Mouse (Mus musculus) kidney, adult 8-10 months (tissue): ENCODE results near the gene Nek5.

Experiments
- DNase-seq, 2 experiments: peaks; one replicate each; pipeline ENCODE4 v3.0.0; 2022

Gene Nek5

DNA sequence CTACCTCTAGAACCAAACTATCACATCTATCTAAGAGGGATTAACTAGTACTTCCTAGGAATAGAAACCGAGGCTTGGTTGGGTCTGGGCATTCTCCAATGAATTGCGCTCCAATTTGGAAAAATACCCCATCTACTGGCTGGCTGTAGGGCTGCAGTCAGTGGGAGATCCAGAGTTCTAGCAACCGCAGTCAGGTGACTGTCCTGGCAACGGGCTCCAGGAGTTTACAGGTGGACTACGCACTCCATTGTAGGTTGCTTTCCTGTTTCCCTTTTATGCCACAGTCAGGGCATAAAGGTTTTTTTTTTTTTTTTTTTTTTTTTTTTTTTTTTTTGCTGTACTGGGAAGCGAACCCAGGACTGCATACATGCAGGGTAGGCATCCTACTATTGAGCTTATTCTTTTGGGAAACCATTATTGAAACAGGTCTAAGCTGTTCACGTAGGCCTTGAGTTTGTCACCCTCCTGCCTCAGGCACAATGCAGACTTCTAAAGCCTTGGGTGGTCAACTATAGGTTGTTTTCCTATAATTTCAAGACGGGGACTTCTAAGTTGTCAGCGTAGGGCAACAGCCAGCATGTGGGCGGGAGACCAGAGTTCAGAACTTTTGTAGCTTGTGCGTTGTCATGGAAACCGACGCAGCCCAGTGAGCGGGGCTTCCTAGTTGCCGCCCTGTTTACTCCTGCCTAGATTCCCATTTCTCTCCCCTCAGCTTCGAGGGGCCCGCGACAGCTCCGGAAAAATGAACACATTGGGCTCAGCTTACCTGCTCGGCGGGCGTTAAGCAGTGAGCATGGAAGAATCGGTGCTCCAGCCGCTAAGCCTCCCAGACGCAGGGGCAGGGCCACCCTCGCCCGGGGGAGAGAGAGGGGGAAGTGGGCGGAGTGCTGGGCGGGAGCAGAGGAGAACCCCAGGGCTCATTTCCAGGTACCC is at the start of gene Nek5:
TSS of gene Nek5 (minus strand) at position 834 of the 933 bp plus-strand sequence.
- peak; percentile 50 to 61 for DNase-seq

DNA sequence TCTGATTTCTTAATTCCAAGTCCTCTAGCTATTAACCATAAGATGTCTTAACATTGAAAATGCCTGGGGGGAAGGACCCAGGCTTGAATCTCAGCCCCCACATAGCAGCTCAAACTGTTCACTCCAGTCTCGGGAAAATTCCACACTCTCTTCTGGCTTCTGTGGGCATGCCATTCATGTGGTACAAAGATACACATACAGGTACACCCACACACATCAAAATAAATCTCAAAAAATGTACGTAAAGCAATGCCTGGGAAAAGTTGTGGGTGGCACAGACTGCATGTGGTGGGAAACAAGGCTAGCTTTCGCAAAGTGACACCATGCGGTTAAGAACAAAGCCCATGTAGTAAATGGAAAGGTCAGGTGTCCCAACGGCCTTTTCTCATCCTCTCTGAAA is 44.3 kb upstream of the Nek5 start:
- no peak for DNase-seq

DNA sequence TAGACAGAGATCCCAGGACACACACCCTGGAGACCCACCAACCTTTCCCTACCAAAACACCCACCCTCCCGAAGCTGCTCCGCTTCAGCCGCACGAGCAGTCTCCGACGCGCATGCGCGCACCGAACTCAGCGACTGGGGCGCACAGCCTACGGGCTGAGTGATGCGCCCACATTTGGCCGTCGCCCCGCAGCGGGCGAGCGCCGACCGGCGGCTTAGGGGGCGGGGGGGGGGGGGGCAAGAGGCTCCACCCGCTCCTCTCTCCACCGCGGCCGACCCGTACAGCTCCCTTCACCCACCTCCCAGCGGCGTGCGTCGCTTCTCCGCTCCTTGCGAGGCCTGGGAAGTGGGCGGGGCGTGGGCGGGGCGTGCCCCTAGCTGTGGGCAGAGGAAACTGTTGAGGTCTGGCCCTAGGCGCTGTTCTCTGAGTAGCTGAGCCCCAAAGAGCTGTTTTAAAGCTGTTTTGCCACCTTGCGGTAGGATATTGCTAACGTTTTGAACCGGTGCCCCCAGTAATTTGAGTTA is 41.3 kb upstream of the Nek5 start, which contains the start of gene Nek3:
TSS of gene Nek3 (minus strand) at position 356 of the 524 bp plus-strand sequence.
- DNase-seq, result peak; percentile 64 to 78

DNA sequence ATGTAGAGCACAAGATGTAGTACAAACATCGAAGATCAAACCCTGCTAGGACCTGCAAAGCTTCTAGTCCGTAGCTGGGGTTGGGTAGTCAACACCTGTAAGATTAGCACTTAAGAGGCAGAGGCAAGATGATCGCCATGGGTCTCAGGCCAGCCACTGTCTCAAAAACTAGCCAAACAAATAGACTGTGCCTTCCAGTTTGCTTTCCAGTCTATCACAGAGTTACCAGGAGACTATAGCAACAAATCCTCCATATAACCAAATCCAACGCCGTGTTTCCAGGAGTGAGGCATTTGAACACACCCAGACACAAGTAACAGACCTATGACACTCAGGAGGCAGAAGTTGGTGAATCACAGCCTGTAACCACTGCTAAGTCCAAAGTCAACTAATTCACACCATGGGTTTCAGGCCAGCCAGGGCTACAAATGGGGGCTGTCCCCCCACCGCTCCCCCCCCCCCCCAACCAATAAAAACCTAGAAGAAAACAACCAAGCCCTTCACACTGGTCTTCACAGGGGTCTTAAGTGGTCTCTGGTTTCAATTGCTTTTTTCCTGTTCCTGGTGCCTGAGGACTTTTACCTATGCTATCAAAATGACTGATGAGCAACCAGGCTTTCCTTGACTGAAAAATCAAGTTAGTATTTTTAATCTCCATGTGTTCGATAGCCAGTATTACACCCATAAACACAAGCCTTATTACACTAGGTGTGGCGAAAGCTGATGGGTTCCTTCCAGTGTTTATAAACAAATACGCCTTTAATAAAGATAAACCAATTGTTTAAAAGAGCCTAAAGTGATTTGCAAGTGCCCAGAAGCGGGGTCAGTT is 40.6 kb upstream of the Nek5 start:
- DNase-seq, result no peak

DNA sequence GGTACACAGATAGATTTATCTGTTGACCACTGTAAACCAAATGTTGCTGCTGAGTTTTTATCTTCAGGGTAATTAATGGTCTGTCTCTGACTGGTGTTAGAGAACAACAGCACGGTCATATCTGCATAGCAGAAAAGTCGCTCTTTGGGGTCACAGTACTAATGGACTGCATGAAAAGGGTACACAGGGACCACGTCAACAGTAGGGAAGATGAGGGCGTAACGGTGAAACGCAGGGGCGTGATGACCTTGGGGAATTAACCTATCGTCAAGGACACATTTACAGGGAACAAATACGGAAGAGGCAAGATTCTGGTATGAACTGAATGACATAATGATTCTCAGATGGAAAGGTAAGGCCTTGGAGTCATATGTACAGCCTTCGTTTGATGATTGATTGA is 39.6 kb upstream of the Nek5 start:
- no peak for DNase-seq

DNA sequence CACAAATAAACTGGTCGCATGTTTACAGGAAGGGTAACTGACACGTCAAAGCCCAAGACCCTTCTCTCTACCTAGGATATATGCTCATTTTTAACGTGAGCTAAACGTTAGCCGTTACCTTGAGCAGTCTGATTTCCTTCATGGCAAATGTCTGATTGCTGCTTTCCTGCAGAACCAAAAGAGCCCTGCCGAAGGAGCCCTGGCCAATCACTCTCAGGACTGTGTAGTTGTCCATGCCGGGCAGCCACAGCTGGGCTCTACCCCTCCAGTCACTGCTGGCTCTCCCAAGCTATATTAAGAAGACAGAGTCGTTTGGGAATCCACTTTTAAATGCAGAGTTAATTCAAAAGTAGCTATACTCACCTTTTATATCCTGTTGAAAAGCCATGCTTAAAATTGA is 37.4 kb upstream of the Nek5 start:
- no peak for DNase-seq

DNA sequence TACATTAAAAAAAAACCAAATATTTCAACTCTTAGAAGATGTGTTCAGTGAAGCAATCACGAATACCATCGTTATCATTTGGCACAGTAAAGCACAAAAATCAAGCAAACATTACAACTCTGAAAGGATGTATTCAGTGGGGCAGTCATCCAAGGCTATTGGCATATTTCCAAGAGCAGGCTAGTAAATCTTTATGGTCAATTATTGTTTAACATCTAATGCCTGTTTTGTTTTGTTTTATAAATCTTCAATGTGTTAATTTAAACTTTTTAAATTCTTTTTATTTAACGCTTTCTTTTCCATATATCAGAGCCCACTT is 25.5 kb upstream of the Nek5 start:
- DNase-seq, result no peak

DNA sequence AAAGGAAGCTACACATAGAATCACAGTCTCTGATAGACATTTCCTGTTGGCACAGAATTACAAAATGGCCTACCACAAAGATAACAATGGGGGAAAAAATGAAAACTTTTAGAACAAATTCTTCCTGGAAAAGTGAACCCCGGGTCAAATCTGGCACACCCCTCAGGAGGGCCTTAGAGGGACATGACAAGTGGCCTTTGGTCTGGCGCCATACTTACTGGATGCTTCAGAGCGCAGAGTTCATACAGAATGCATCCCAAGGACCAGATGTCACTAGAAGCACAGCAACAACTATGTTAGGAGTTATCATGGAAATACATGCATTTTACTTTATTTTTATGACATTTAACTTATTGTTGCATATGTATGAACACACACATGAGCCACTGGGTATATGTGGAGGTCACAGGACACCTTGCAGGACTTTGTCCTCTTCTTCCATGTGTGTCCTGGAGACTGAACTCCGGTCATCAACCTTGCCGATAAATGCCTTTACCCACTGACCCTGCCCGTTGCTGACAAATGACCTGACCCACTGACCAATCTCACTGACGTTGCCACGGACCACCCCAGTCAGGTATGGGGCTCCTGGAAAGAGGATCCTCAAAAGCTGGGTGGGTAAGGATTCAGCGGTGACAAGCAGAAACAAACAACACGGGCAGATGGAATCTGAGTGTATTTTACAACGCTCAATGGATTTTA is 24.9 kb upstream of the Nek5 start:
- no peak for DNase-seq

DNA sequence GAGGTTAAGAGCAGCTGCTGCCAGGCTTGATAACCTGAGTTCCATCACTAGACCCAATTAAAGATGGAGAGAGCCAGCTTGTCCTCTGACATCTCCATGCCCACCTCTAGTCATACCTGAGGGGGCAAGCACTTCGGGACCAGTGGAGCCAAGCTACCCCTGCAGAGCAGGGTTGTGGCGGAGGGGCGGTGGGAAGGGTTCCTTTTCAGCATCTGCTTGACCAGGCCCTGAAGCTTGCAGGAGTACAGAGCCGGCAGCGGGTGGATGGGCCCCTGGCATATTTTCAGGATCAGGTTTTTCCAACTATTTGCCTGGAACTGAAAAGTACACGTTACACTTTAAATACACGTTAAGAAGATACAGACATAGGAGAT is 23.5 kb upstream of the Nek5 start:
- no peak for DNase-seq

DNA sequence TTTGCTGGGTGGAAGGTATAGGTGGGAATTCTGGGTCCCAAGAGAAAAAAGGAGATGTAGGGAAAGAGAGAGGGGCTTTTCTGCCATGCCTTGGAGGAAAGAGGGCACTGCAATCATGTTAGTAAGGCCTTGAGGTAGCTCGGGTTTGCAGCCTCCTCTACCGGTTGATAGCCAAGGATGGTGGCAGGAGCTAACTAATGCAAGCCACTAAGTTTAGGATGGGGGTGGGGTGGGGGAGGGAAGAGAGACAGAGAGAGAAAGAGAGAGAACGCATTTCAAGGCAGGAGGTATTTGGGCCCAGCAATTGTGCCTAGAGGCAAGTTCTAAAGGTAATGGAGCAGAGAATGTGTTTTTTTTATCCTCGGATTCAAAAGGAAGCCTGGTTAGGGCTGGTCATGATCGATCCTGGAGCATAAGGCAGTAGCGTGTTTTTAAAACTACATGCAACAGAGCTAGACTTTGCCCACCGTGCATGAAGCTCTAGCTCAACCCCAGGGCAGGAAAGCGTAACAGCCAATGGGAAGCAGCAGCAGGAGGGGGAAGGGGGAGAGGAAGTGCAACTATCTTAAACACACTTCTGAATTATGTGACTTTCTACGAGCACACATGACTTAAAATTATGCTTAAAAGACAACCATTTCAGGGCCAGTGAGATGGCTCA is 23.0 kb upstream of the Nek5 start:
- DNase-seq, result no peak

DNA sequence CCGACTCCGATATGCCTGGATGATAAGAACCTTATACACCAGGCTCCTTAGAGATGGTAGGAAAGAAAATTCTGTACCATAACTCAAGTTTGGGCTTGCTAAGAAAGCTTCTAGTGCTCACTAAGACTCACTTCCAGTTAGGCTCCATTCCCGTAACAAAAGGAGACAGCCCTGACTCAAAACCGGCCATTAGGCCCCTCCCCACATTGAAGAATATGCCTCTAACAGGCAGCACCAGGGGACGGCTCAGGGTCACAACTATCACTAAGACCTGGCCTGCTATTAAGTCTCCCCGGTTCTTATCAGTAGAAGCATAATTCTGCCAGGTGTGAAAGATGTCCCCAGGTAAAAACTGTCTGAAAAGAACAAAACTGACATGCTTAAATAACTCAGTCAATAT is 21.0 kb upstream of the Nek5 start:
- DNase-seq, result no peak

DNA sequence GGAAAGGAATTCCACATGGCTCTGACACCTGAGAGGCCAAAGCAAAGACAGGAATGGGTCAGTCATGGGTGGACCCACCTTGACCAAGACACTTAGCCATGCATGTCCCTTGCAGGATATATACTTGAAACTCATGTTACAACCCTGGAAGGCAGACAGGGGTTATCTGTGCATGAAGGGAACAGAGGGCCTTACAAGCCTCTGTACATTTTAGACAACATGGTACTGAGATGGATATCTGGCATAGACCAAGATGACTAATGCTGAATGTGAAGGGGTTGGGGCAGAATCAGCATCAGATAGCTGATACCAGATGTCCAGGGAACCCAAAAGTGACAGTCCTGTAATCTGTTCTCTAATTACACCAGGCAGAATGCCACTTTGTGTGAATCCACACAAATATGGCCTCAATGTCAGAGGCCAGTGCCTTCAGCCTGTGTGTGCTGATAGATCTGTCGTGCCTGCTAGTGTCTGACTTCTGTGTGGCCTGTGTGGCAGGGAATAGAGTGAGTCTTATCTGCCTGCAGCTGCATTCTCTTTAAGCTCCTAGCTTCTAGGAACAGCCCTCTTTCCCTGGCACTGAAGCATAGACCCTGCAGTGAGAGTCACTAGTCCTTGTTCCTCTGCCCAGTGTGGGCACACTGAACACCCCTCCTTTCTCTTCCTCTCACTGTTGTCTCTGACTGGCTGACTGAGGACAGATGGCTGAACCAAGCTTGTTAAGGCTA is 19.1 kb upstream of the Nek5 start:
- no peak for DNase-seq

DNA sequence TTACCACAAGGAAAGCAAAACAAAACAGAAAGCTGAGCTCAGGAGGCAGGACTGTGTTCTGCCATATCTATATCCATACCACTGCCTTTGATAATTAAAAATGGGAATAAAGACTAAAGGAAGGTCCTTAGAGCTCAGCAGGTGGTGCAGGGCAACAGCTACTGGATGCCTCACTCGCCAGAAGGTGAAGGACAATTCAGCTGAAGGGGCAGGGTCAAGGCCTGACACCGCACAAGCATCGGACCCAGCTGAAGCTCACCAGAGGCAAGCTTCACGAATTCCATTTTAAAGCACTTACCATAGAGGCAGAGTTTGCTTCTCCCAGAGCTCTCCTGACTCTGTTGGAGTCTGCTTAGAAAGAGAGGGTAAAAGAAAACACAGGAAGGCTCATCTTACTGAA is 17.7 kb upstream of the Nek5 start:
- DNase-seq, result no peak

DNA sequence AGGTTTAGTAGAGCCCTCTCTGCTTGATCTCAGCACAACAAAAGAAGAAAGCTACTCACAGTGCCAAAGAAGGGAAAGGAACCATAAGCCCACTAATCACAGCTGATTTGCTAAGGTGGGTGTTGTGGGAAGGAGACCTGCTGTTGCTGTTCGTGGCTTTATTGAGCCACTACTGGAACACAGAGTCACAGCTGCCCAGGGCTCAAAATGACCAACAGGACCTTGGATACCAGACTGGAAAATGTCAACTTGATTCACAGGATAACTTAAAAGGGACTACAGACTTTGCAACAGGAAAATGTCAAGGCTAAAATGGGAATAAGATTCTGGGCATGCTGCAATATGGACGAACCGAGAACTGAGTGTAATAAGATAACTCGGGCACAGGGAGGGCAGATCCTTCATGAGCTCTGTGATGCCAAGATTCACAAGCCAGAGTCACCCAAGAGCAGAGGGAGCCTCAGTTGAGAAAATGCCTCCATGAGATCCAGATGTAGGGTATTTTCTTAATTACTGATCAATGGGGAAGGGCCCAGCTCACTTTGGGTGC is 17.1 kb upstream of the Nek5 start:
- DNase-seq, result no peak

DNA sequence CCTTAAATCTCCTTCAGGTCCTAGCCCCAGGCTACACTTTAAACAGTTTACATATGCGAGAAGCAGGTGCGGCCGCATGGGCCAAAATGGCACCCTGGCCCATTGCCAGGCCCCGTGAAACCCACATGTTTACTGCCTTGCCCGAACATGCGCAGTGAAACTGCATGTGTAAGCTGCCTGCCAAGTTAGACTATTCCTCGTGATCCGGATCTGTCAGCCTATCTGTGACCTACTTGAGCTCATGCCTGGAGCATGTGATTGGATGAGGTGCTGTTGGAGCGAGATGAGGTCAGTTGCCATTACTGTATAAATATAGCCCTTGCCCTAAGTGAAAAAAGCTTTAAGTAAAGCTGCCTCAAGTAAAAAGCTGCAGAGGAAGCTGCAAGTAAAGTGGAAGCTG is 11.6 kb upstream of the Nek5 start:
- peak in 1 of 2 experiments; percentile 6 for DNase-seq

DNA sequence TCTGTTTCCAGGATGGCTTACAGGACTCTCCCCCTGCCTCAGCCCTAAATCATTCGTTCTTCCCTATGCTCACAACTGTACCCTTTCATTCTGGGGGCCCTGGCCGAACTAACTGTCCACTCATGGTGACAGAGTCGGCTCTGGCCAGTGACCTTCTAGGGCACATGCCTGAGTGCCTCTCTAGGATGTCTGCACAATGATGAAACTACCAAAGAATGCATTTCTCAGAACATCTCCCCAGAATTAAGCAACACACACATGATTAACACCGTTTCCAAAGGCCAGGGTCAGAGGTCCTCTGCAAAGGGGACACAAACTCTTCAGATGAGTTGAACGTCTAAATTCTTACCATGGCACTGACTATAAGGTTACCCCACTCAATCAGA is 9.9 kb upstream of the Nek5 start:
- DNase-seq, result no peak

DNA sequence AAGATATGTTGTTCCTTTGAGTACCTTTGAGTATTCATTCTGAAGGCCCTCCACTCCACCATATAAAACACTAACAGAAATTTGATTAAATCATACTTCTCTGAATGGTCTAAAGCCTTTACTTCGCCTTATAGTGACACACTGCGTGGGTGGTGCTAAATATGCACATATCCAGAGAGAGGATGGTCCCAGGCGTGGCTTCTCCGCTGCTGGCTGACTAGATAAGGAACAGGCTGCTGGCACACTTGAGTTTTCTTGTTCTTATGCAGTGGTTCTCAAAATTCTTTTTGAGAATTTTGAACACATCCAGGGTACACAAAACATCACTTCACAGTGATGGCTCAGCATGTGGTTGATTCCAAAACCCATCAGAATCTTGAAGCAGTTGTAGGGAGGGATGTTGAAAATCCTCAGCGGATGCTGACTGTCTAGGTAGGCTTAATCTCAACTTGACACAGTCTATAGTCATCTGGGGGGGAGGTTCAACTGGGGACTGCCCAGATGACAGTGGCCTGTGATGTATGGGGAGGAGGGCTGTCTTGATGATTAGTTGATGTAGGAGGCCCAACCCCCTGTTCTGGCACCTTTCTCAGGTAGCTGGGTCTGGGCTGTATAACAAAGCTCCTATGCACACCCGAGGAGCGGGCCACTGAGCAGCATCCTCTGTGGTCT is 9.4 kb upstream of the Nek5 start:
- no peak for DNase-seq

DNA sequence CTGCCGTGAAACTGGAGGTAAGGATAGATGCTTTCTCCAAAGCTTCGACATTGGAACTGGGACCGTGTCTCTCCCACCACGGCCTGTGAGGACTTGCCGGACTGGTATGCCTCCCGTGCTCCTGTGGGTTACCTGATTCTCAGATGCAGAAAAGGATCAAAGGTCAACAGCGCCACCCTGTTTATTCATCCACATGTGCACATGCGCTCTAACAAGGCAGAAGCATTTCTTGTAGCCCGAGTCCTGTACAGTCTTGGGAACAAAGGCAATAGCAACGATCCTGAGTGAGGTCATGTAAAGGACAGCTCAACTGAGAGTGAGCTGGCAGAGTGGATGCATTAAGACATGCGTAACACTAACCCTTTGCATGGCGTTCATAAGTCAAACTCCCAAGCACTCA is 7.2 kb upstream of the Nek5 start:
- no peak for DNase-seq

DNA sequence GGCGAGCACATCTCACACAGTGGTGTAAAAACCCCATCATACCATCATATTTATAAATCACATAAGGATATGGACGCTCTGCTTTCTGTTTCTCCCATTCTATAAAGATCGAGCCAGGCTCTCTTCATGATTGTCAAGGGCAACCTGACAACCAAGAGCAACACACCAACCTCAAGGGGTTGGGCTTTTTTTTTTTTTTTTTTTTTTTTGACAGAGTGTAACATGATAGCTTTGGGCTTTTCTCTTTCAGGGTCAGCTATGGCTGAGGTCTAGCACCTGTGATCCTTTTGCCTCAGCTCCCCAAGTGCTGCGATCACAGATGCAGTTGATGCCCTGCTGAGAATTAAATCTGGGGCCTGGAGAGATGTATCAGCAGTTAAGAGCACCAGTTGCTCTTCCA is 17.8 kb downstream of the Nek5 start:
- no peak for DNase-seq

DNA sequence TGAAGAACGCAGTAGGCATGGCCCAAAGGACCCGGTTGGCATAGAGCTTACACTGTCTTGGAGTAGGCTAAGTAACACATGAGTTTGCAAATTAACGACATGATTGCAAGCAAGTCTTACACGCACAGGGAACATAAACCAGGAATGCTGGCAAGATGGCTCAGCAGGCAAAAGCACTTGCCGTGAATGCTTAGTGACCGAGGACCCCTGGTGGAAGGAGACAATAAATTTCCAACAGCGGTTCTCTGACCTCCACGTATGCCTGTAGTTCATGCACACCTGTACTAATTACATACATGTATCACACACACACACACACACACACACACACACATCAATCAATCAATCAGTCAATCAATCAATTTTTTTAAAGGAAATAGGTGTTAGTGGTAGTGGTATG is 33.3 kb downstream of the Nek5 start:
- no peak for DNase-seq

DNA sequence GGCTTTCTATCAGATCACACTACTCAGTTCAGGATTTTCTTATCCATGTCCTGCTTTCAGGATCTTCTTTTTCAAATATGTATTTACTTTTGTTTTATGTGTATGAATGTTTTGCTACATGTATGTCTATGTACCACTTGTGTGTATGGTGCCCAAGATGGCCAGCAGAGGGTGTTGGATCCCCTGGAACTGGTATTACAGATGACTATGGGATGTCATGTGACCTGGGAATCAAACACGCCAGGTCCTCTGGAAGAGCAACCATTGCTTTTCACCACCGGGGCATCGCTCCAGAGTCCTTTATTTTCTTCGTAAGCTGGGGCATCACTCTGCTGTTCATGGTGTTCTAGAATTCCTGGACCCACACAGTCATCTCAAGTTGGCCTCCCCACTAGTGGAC is 35.6 kb downstream of the Nek5 start:
- no peak for DNase-seq
